Mouse (Mus musculus) kidney, embryonic 16.5 days (tissue): ENCODE results near the gene Cd248. TPM values are rescaled to one million over a fixed set of nuclear protein-coding genes. Genes with fewer than 3 reads are reported as not detected.
A peak's percentile ranks its signal among the peaks of the same experiment; 100 is the strongest.

Experiments used
- ATAC-seq: fragments of 200-750 bp; cut with Nextera tagmentation; 2 replicates; pipeline ENCODE4 v1.8.0; 2017; ENCODE audit warnings: moderate TSS enrichment; ENCODE audit not compliant: low FRiP score, low TSS enrichment
- H3K27ac ChIP-seq: fragments of 300-500 bp; sonication (generic); 2 replicates; pipeline ENCODE4 v1.5.1; 2014; ENCODE audit warnings: low read length
- H3K27me3 ChIP-seq: fragments of 300-500 bp; sonication (generic); 2 replicates; pipeline ENCODE4 v1.6.1; 2014; ENCODE audit warnings: low read length, control low read depth, mixed read lengths; ENCODE audit not compliant: insufficient read depth
- H3K36me3 ChIP-seq: fragments of 300-500 bp; sonication (generic); 2 replicates; pipeline ENCODE4 v1.6.1; 2014; ENCODE audit warnings: low read length, control low read depth, mixed read lengths; ENCODE audit not compliant: insufficient read depth
- H3K4me1 ChIP-seq: fragments of 300-500 bp; sonication (generic); 2 replicates; pipeline ENCODE4 v1.6.1; 2014; ENCODE audit warnings: low read length, control low read depth, mixed read lengths; ENCODE audit not compliant: insufficient read depth
- H3K4me2 ChIP-seq: fragments of 300-500 bp; sonication (generic); replicated peaks from 2 replicates; pipeline ENCODE4 v1.6.1; 2014; ENCODE audit warnings: low read depth, low read length
- H3K4me3 ChIP-seq: fragments of 300-500 bp; sonication (generic); 2 replicates; pipeline ENCODE4 v1.5.1; 2014; ENCODE audit warnings: mild to moderate bottlenecking, low read length
- H3K9ac ChIP-seq: fragments of 300-500 bp; sonication (generic); replicated peaks from 2 replicates; pipeline ENCODE4 v1.6.1; 2014; ENCODE audit warnings: low read length
- H3K9me3 ChIP-seq: fragments of 300-500 bp; sonication (generic); 2 replicates; pipeline ENCODE4 v1.6.1; 2016; ENCODE audit warnings: low read length, control low read depth
- WGBS: fragments of 180-500 bp; shearing (Covaris S2); extraction: QIAGEN DNeasy Blood & Tissue Kit; methylation state at CpG from one replicate; pipeline ENCODE4 v1.1.7; 2014; 5-methylcytosine and 5-hydroxymethylcytosine counted together
- polyA plus RNA-seq: library from polyadenylated mRNA; unstranded; fragments of >200 nt; fragmentation: Nextera tagmentation; extraction: Ambion mirVana; gene quantifications from 2 replicates; pipeline ENCODE4 v1.2.1, GENCODE M21; 2015

Gene Cd248
- polyA plus RNA-seq, 1 experiment from 2014 or later = 59.3 TPM

DNA sequence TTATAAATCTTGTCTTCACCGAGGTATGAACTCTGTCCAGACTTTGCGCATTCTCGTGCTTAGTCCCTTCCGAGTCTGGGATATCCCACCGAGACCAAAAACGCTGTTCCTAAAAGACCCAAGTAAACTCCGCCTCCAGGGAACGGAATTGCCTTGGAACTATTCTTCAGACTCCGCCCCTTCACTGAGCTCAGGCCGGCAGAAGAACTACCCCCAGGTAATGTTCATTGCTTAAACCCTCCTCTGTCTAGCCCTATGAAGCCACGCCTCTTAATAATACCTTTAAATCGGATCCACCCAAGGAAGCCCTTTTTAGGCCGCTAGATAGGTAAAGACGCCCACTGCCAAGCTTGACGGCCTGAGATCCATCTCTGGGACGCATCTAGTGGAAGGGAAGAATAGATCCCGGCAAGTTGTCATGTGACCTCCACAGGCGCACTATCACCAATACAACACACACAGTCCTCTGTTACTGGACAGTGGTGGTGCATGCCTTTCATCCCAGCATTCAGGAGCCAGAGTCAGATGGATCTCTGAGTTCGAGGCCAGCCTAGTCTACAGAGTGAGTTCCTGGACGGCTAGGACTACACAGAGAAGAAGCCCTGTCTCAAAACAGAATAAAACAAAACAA, 4.6 kb downstream of the Cd248 start:
- Histone ChIP-seq H3K4me2 (peak overlapping the region; percentile 77), H3K36me3 (no peaks in the 10 kb centered on the region), H3K27ac (peak overlapping the region; percentile 88), H3K9ac (peak overlapping the region; percentile 61), H3K4me1 (peaks cover 44% of the 10 kb centered on the region), H3K9me3 (no peaks in the 10 kb centered on the region), H3K4me3 (peak overlapping the region; percentile 62), H3K27me3 (peaks cover 18% of the 10 kb centered on the region)
- ATAC-seq = peak; percentile 21
- WGBS = 2% methylated on average over 20 of the region's 20 CpGs

DNA sequence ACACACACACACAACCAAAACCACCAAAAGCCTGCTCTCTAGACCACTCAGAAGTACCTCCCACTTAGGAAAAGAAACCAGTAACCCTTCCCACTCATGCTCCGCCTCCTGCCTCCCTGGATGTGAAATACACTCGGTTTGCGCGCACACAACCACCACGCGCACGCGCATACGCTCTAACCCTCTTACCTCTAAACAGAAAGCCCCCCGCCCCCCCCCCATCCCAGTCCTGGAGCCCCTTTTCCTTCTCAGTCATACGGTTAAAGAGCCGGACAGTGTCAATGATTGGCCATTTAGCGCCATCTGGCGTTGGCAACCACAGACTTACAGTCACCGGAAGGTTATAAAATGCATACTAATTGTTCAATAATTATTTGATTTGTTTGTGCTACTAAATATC, 5.2 kb downstream of the Cd248 start:
- 2% methylated on average over 15 of the region's 15 CpGs for whole genome bisulfite sequencing
- Histone ChIP-seq H3K9me3 (no peaks in the 10 kb centered on the region), H3K4me3 (peak overlapping the region; percentile 62), H3K27me3 (peaks cover 17% of the 10 kb centered on the region), H3K27ac (peak overlapping the region; percentile 88), H3K9ac (no peak overlapping the region), H3K4me2 (peak overlapping the region; percentile 77), H3K36me3 (no peaks in the 10 kb centered on the region), H3K4me1 (peaks cover 38% of the 10 kb centered on the region)
- ATAC-seq = no peak

DNA sequence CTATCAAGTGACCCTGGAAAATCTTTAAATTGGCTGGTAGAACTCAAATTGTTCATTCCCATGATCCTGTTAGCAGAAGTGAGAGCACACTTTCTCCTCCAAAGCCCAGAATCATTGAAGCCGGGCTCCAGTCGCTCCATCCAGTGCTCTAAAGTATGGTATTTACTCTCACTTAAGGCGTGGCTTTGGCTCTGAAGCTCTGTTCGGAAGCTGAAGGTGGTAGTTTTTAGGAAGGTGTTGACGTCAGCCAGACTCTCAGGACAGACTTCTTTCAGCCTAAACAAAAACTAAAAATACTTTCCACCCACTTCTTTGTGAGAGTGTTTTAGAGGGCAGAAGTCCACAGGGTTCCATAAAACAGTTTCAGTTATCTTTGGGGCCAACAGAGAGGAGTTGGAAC, 5.6 kb downstream of the Cd248 start:
- WGBS = 34% methylated on average over 5 of the region's 5 CpGs

DNA sequence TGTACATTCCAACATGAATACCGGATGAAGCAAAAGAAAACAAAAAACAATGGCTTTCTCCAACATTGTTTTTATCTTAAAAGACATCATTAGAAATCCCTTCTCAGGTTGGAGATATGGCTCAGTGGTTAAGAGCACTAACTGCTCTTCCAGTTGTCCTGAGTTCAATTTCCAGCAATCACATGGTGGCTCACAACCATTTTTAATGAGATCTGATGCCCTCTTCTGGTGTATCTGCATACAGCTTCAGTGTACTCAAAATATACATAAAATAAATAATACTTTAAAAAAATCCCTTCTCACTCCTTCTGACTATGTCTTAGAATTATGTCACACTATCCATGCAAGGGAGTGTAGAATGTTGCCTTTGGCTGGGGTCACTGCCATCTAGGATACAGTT, 11.4 kb downstream of the Cd248 start:
- Histone ChIP-seq H3K27ac (no peak overlapping the region), H3K4me2 (no peak overlapping the region)

More for the DNA sequence above, 5.6 kb downstream of the Cd248 start:
- Histone ChIP-seq H3K36me3 (no peaks in the 10 kb centered on the region), H3K27ac (no peak overlapping the region), H3K9ac (no peak overlapping the region), H3K9me3 (no peaks in the 10 kb centered on the region), H3K27me3 (peaks cover 14% of the 10 kb centered on the region), H3K4me1 (peaks cover 34% of the 10 kb centered on the region), H3K4me2 (peak overlapping the region; percentile 77; the same call in 1 of the 2 replicates), H3K4me3 (no peak overlapping the region)
- ATAC-seq = no peak

DNA sequence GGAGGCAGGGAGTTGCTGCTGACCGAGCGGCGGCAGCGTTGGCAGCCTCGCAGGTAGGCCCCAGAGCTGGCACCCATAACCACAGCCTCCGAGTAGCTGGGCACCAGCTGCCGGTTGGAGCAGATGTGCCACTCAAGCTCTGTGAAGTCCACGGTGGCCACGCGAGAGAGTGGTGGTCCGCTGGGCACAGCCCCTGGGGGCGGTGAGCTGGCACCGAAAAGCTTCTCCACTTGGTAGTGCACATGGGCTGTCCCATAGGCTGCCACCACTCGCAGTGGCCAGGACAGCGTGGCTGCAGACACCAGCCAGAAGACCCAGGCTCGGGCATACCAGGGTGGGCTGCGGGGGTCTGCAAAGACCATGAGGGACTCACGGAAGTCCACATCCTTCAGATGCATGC, 14.1 kb downstream of the Cd248 start:
- 70% methylated on average over 18 of the region's 18 CpGs for WGBS

More for the DNA sequence above, 11.4 kb downstream of the Cd248 start:
- H3K4me1 ChIP-seq = no peaks in the 10 kb centered on the region
- no peaks in the 10 kb centered on the region for H3K9me3 ChIP-seq
- H3K9ac ChIP-seq = no peak overlapping the region
- WGBS = 96% methylated on average over 1 of the region's 1 CpGs
- H3K27me3 ChIP-seq = peaks cover 43% of the 10 kb centered on the region
- no peaks in the 10 kb centered on the region for H3K36me3 ChIP-seq
- no peak for ATAC-seq
- H3K4me3 ChIP-seq = no peak overlapping the region

DNA sequence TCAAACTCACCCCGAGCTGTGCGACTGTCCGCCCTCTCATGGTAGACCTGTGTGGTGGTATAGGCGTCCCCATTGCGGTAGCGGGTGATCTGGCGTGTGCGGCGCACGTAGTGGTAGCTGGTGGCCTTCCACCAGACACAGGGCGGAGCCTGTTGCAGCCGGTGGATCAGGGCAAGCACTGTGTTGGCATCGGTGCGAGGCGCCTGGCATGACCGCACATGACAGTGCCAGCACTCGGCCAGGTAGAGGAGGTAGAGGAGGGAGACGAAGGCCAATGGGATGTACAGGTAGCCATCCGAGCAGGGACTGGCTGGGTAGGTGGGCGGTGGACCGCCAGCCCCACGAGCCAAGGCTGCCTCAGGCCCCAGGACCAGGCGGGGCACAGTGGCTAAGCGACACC, 14.7 kb downstream of the Cd248 start:
- Histone ChIP-seq H3K4me1 (peaks cover 13% of the 10 kb centered on the region), H3K36me3 (no peaks in the 10 kb centered on the region), H3K27me3 (peaks cover 67% of the 10 kb centered on the region), H3K9ac (no peak overlapping the region), H3K27ac (no peak overlapping the region), H3K4me3 (no peak overlapping the region), H3K4me2 (no peak overlapping the region), H3K9me3 (no peaks in the 10 kb centered on the region)
- WGBS = 71% methylated on average over 24 of the region's 24 CpGs
- ATAC-seq = no peak

More for the DNA sequence above, 14.1 kb downstream of the Cd248 start:
- H3K27me3 ChIP-seq = peaks cover 67% of the 10 kb centered on the region
- no peaks in the 10 kb centered on the region for H3K9me3 ChIP-seq
- no peak for ATAC-seq
- H3K27ac ChIP-seq = no peak overlapping the region
- no peaks in the 10 kb centered on the region for H3K36me3 ChIP-seq
- no peak overlapping the region for H3K9ac ChIP-seq
- H3K4me1 ChIP-seq = peaks cover 10% of the 10 kb centered on the region
- no peak overlapping the region for H3K4me3 ChIP-seq
- H3K4me2 ChIP-seq = no peak overlapping the region

DNA sequence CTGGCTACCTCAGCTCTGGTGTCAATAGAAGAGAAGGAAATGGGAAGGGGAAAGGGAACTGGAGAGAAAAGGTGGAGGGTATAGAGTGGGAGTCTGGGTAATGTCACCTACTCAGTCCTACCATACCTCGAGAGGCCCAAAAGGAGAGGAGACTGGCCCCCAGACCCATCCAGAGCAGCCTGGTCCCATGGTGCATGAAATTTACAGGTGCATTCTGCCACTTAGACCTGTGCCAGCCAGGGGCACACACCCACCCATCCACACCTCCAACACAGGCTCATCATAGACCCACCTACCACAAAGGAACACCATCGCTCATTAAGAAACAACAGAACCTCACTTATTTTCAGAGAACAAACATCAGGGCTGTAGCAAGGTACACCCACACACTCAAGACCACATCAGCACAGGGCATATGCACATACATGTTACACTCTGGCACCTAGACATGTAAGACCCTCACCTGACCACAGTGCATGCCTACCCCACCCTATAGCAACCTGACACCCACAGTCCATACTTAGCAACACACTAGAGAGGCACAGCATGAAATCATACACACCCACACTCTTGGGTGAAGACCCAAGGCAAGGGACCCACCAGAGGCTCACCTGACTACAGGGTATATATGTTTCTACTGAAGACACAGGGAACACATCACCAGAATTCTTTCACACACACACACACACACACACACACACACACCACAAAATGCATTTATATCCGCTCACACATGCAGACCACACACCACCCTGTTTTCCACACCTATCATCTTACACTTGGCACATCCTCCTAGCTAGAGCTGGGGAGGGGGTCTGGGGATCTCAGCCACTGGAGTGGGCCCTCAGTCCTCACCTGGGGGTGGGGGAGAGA, 16.3 kb downstream of the Cd248 start:
- ATAC-seq = no peak

DNA sequence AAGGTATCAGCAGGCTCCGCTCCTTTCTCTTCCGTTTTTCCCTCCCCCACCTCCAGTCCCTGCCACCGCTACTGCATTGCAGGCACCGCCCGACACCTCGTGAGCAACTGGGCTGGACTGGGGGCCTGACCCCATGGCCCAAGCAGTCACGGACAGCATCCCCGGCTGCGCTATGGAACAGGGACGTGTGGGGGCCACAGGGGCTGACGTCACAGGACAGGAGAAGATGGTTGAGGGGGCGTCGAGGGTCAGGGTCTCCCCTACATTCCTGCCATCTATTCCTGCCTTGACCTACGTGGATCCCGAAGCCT, 16.9 kb downstream of the Cd248 start:
- Histone ChIP-seq H3K4me1 (peaks cover 23% of the 10 kb centered on the region), H3K27ac (no peak overlapping the region), H3K36me3 (peaks cover 4% of the 10 kb centered on the region), H3K4me3 (peak overlapping the region; percentile 52), H3K9me3 (no peaks in the 10 kb centered on the region), H3K4me2 (peak overlapping the region; percentile 75), H3K27me3 (peaks cover 67% of the 10 kb centered on the region), H3K9ac (no peak overlapping the region)
- no peak for ATAC-seq
- WGBS = 6% methylated on average over 15 of the region's 15 CpGs

More for the DNA sequence above, 16.3 kb downstream of the Cd248 start:
- 60% methylated on average over 3 of the region's 3 CpGs for WGBS
- Histone ChIP-seq H3K36me3 (no peaks in the 10 kb centered on the region), H3K4me2 (no peak overlapping the region), H3K4me1 (peaks cover 19% of the 10 kb centered on the region), H3K9me3 (no peaks in the 10 kb centered on the region), H3K4me3 (no peak overlapping the region), H3K9ac (no peak overlapping the region), H3K27ac (no peak overlapping the region), H3K27me3 (peaks cover 67% of the 10 kb centered on the region)

DNA sequence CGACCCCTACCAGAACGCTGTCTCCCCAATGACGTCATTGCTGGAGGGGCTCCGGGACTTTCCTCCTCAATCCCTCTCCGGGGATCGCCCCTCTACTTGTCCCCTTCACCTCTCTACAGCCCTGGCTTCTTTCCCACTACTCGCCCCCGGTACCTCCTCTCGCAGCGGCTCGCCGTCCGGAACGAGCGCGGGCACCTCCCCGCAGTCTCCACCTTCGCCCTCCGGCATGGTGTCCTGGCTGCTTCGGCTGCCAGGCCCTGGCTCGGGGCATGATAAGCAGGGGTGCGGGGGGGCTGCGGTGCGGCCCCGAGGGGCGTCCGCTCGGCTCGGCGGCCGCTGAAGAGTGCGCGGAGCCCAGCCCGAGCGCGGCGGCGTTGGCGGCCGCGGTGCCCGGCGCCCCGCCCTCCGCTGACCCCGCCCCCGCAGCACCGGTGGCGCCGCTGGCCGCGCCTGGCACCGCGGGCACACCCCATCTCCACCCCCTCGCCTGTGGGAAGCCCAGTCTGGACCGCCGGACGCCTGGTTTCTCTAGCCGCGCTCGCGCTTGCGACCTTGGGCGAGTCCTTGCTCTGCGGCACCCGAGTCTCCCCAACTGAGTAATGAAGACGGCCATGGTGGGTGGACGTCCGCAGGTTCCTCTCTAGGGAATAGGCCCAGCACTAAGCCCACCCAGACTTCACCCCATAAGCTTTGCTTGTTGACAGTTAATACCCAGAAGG, 17.4 kb downstream of the Cd248 start, which contains the start of gene Tmem151a:
Gene Tmem151a, minus strand, starts transcription at position 387 of the 719 bp plus-strand sequence.
- peaks cover 23% of the 10 kb centered on the region for H3K4me1 ChIP-seq
- H3K9me3 ChIP-seq = no peaks in the 10 kb centered on the region
- peak within 1 kb of the TSS; percentile 53; the same call in 1 of the 2 replicates for H3K9ac ChIP-seq
- H3K36me3 ChIP-seq = peaks cover 9% of the 10 kb centered on the region
- H3K4me3 ChIP-seq = peak within 1 kb of the TSS; percentile 52
- H3K27me3 ChIP-seq = peaks cover 63% of the 10 kb centered on the region
- H3K27ac ChIP-seq = no peak within 1 kb of the TSS
- no peak for ATAC-seq
- WGBS = under 1% methylated on average over 57 of the region's 69 CpGs
- H3K4me2 ChIP-seq = peak within 1 kb of the TSS; percentile 75
